Mouse (Mus musculus) lung, adult 2 months (tissue): ENCODE measurements around the gene Rgp1.

Experiments
- CTCF ChIP-seq: fragments of 200-500 bp; IDR thresholded peaks from 2 replicates; pipeline ENCODE4 v1.5.1; 2011; ENCODE audit warnings: mild to moderate bottlenecking, low read length, control low read depth; ENCODE audit not compliant: insufficient read depth
- POLR2A ChIP-seq: fragments of 200-500 bp; IDR thresholded peaks from 2 replicates; pipeline ENCODE4 v1.6.1; 2011; ENCODE audit warnings: low read depth, mild to moderate bottlenecking, control low read depth, low read length, borderline replicate concordance; ENCODE audit errors: extremely low read depth

- no peak for TF ChIP-seq CTCF
- no peak for TF ChIP-seq POLR2A
Observed at GRCm38 (mm10) chr4:43583421-43583820, 4.9 kb downstream of the Rgp1 start.
